ENCODE assay signal across 1 mouse cellular context in the genomic region with DNA sequence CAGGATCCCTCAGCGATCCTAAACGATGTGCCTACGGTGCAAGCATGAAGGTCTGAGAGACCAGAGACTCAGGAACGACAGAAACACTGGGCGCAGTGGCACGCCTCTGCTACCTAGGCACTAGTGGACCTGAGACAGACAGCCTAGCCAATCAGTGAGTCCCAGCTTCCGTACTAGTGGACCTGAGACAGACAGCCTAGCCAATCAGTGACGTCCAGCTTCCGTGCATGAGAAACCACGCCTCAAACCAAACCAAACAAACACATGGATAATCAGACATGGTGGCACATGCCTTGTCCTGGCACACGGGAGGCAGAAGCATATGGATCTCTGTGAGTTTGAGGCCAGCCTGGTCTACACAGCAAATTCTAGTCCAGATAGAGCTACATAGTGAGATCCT.
TF ChIP-seq lines count a peak whose summit lies in the region.

No protein-coding gene starts in this region.

TF ChIP-seq in MEL, 35 proteins besides CTCF, POLR2A, EP300 and RAD21 (continued from another document):
- no peak for TF ChIP-seq CHD2 (IDR thresholded peaks at IDR 0.05; ENCODE audit: low read length)
- TF ChIP-seq NELFE (IDR thresholded peaks at IDR 0.05; ENCODE audit: low read depth, low read length): no peak
- peak; percentile 92 for TF ChIP-seq MAX (IDR thresholded peaks at IDR 0.05; ENCODE audit: low read length)
- no peak for TF ChIP-seq JUND (IDR thresholded peaks at IDR 0.05; ENCODE audit: low read depth, low read length)
- TF ChIP-seq MXI1 (IDR thresholded peaks at IDR 0.05; ENCODE audit: low read depth, low read length): peak; percentile 92
- TF ChIP-seq UBTF (IDR thresholded peaks at IDR 0.05; ENCODE audit: borderline replicate concordance, insufficient read depth, low read depth, low read length): no peak
- no peak for TF ChIP-seq BHLHE40 (IDR thresholded peaks at IDR 0.05; ENCODE audit: borderline replicate concordance, low read depth, low read length)
- no peak for TF ChIP-seq ETS1 (IDR thresholded peaks at IDR 0.05; ENCODE audit: low read depth, low read length)
- peak; percentile 84 for TF ChIP-seq SIN3A (IDR thresholded peaks at IDR 0.05; ENCODE audit: low read length)
- TF ChIP-seq TAL1 (IDR thresholded peaks at IDR 0.05; ENCODE audit: low read length): no peak
TF ChIP-seq in MEL: peak in this region for 5.
